Mouse (Mus musculus): Measurements from ENCODE around the gene Ugt1a5. TPM values are rescaled to one million over a fixed set of nuclear protein-coding genes. Genes with fewer than 3 reads are reported as not detected.
A peak's percentile ranks its signal among the peaks of the same experiment; 100 is the strongest.
"Not testable (repeated sequence)": the region's sequence is repeated elsewhere in the genome, so short reads cannot be mapped to it uniquely, and the experiment has no call there.

Gene Ugt1a5
- polyA plus RNA-seq, 1 experiment from 2014 or later, result not detected

- no peaks in the 10 kb centered on the region for H3K27me3 ChIP-seq (ENCODE audit: low read depth, poor library complexity, severe bottlenecking)
- H3K4me3 ChIP-seq, result no peak overlapping the region
- peaks cover 34% of the 10 kb centered on the region for H3K9me3 ChIP-seq (replicated peaks)
- no peak overlapping the region for H3K27ac ChIP-seq
- no peaks in the 10 kb centered on the region for H3K4me1 ChIP-seq
- peak; percentile 35 for DNase-seq (ENCODE audit: low spot score)
- H3K36me3 ChIP-seq, result no peaks in the 10 kb centered on the region
- WGBS, result 19% methylated on average over 1 of the region's 1 CpGs
Measured at GRCm38 (mm10) chr1:88219054-88219453, 53.2 kb downstream of the Ugt1a5 start.

DNA sequence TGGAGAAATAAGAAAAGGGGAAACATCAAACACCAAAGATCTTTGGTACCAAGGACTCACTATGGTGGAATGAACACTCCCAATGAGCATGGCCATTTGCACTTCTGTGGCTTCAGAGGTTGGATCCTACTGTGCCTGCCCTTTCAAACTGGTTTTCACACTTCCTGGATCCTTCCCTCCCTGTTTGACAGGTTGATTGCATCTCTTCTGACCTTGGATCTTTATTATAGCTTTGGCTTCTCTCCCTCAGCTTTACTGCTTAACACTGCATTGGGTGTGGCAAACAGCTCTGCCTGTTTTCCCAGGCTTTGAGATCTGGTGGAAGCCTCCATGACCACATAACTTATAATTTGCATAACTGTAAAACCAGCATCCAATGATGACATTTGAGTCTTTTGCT is 54.5 kb downstream of the Ugt1a5 start:
- no peak overlapping the region for H3K27ac ChIP-seq
- no peaks in the 10 kb centered on the region for H3K27me3 ChIP-seq (ENCODE audit: low read depth, poor library complexity, severe bottlenecking)
- H3K4me3 ChIP-seq, result no peak overlapping the region
- no peaks in the 10 kb centered on the region for H3K36me3 ChIP-seq
- H3K9me3 ChIP-seq (replicated peaks), result peaks cover 24% of the 10 kb centered on the region
- DNase-seq (ENCODE audit: low spot score), result peak; percentile 38
- H3K4me1 ChIP-seq, result no peaks in the 10 kb centered on the region

DNA sequence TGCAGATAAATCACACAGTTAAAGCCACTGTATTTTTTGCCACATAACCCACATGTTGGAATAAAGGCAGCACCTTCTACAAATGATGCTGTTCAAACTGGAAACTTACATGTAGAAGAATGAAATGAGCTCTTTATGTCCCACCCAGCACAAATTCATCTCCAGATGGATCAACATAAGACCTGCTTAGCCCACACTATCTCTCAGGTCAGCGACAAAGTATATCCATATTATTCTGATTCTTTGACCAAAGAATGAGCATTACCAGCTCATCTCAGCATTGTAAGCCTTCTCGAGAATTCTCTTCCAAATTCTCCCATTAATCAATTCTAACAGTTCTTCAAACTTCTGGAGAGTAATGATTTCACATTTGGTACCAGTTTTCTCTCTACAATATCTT is 56.4 kb downstream of the Ugt1a5 start:
- Histone ChIP-seq H3K27me3 (ENCODE audit: low read depth, poor library complexity, severe bottlenecking) (no peaks in the 10 kb centered on the region), H3K4me1 (no peaks in the 10 kb centered on the region), H3K4me3 (no peak overlapping the region), H3K27ac (no peak overlapping the region), H3K36me3 (no peaks in the 10 kb centered on the region), H3K9me3 (replicated peaks) (peaks cover 27% of the 10 kb centered on the region)
- 62% methylated on average over 2 of the region's 2 CpGs for WGBS
- no peak for DNase-seq (ENCODE audit: low spot score)

GRCm38 (mm10) chr1:88223011-88223515 is 57.3 kb downstream of the Ugt1a5 start:
- DNase-seq (ENCODE audit: low spot score), result peak; percentile 38
- not testable (repeated sequence) for H3K4me1 ChIP-seq; H3K27me3 ChIP-seq (ENCODE audit: low read depth, poor library complexity, severe bottlenecking); H3K4me3 ChIP-seq; H3K27ac ChIP-seq; H3K36me3 ChIP-seq
- H3K9me3 ChIP-seq (replicated peaks), result peaks cover 29% of the 10 kb centered on the region

GRCm38 (mm10) chr1:88223591-88223990 is 57.8 kb downstream of the Ugt1a5 start:
- Histone ChIP-seq H3K4me1 (no peaks in the 10 kb centered on the region), H3K36me3 (no peaks in the 10 kb centered on the region), H3K27ac (no peak overlapping the region), H3K27me3 (ENCODE audit: low read depth, poor library complexity, severe bottlenecking) (no peaks in the 10 kb centered on the region), H3K4me3 (no peak overlapping the region), H3K9me3 (replicated peaks) (peaks cover 33% of the 10 kb centered on the region)
- DNase-seq (ENCODE audit: low spot score), result peak; percentile 35
- WGBS, result 58% methylated on average over 1 of the region's 1 CpGs

- Histone ChIP-seq H3K27me3 (ENCODE audit: low read depth, poor library complexity, severe bottlenecking) (no peaks in the 10 kb centered on the region), H3K9me3 (replicated peaks) (peaks cover 39% of the 10 kb centered on the region), H3K4me3 (no peak overlapping the region), H3K4me1 (no peaks in the 10 kb centered on the region), H3K27ac (no peak overlapping the region), H3K36me3 (no peaks in the 10 kb centered on the region)
- peak; percentile 36 for DNase-seq (ENCODE audit: low spot score)
- whole genome bisulfite sequencing, result 77% methylated on average over 2 of the region's 2 CpGs
Measured at GRCm38 (mm10) chr1:88224029-88224776, 58.4 kb downstream of the Ugt1a5 start.

- DNase-seq (ENCODE audit: low spot score), result peak; percentile 28
- WGBS, result 38% methylated on average over 2 of the region's 2 CpGs
- not testable (repeated sequence) for H3K27me3 ChIP-seq (ENCODE audit: low read depth, poor library complexity, severe bottlenecking); H3K4me3 ChIP-seq; H3K27ac ChIP-seq; H3K36me3 ChIP-seq; H3K4me1 ChIP-seq
- H3K9me3 ChIP-seq (replicated peaks), result peaks cover 50% of the 10 kb centered on the region
Measured at GRCm38 (mm10) chr1:88225301-88225700, 59.5 kb downstream of the Ugt1a5 start.

DNA sequence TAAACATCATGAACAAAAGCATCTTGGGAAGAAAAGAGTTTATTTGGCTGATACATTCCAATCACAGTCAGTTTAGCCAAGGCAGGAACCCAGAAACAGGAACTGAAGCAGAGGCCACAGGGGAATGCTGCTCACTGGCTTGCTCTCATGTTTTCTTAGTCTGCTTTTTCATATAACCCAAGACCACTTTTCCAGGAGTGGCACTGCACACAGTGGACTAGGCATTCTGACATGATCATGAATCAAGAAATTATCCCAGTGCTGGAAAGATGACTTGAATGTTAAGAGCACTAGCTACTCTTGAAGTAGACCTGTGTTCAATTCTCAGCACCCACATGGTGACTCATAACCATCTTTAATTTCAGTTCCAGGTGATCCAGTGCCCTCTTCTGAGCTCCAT is 59.9 kb downstream of the Ugt1a5 start:
- H3K27me3 ChIP-seq (ENCODE audit: low read depth, poor library complexity, severe bottlenecking), result no peaks in the 10 kb centered on the region
- H3K9me3 ChIP-seq (replicated peaks), result peaks cover 54% of the 10 kb centered on the region
- H3K27ac ChIP-seq, result no peak overlapping the region
- H3K36me3 ChIP-seq, result no peaks in the 10 kb centered on the region
- no peak overlapping the region for H3K4me3 ChIP-seq
- no peaks in the 10 kb centered on the region for H3K4me1 ChIP-seq
- peak; percentile 29 for DNase-seq (ENCODE audit: low spot score)

DNA sequence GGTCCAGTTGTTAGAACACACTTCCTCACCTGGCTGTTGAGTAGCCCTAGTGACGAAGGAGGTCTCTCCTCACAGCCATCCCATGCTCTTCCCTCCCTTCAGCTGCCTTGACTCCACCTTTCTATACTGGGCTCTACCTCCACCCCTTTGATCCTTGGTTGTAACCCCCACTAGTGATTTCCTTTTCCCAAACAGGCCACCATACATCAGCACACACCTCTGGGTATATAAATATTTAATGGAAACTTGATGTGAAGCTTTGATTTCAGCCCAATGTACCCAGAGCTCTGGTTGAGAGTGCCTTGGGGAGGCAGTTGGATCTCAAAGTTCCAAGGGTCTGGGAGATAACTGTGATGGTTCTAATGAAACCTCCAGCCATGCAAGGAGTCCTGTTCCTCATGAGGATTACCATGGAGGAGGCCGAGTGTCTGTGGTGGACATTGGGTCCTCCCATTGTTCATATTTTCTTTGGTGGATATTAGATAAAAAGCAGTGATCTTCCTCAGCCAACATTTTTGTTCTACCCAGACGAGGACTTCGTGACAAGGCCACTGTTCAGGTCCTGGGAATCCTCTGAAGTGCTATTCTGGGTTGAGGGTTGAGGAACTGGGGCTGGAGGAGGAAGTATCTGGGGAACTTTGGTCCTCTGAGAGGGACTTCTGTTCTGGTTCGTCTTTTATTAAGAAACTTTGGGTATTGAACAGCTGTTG is 61.0 kb downstream of the Ugt1a5 start, which contains the start of gene Mroh2a:
Gene Mroh2a, plus strand, starts transcription at position 317 of the 710 bp plus-strand sequence.
- no peaks in the 10 kb centered on the region for H3K27me3 ChIP-seq (ENCODE audit: low read depth, poor library complexity, severe bottlenecking)
- WGBS, result 60% methylated on average over 5 of the region's 5 CpGs
- H3K36me3 ChIP-seq, result no peaks in the 10 kb centered on the region
- peaks cover 63% of the 10 kb centered on the region for H3K9me3 ChIP-seq (replicated peaks)
- H3K27ac ChIP-seq, result no peak within 1 kb of the TSS
- peak; percentile 30 for DNase-seq (ENCODE audit: low spot score)
- H3K4me1 ChIP-seq, result no peaks in the 10 kb centered on the region
- H3K4me3 ChIP-seq, result no peak within 1 kb of the TSS

- no peak overlapping the region for H3K27ac ChIP-seq
- DNase-seq (ENCODE audit: low spot score), result peak; percentile 27
- H3K4me3 ChIP-seq, result no peak overlapping the region
- H3K27me3 ChIP-seq (ENCODE audit: low read depth, poor library complexity, severe bottlenecking), result no peaks in the 10 kb centered on the region
- 64% methylated on average over 2 of the region's 2 CpGs for WGBS
- no peaks in the 10 kb centered on the region for H3K4me1 ChIP-seq
- H3K9me3 ChIP-seq (replicated peaks), result peaks cover 70% of the 10 kb centered on the region
- no peaks in the 10 kb centered on the region for H3K36me3 ChIP-seq
Measured at GRCm38 (mm10) chr1:88227482-88227881, 61.7 kb downstream of the Ugt1a5 start.

- WGBS, result 70% methylated on average over 7 of the region's 7 CpGs
- Histone ChIP-seq H3K4me3 (no peak overlapping the region), H3K9me3 (replicated peaks) (peaks cover 73% of the 10 kb centered on the region), H3K4me1 (no peaks in the 10 kb centered on the region), H3K27me3 (ENCODE audit: low read depth, poor library complexity, severe bottlenecking) (no peaks in the 10 kb centered on the region), H3K27ac (no peak overlapping the region), H3K36me3 (no peaks in the 10 kb centered on the region)
- DNase-seq (ENCODE audit: low spot score), result no peak
Measured at GRCm38 (mm10) chr1:88228121-88228520, 62.3 kb downstream of the Ugt1a5 start.

GRCm38 (mm10) chr1:88229566-88229965 is 63.8 kb downstream of the Ugt1a5 start:
- 87% methylated on average over 3 of the region's 3 CpGs for WGBS
- Histone ChIP-seq H3K9me3 (replicated peaks) (peaks cover 85% of the 10 kb centered on the region), H3K27ac (no peak overlapping the region), H3K27me3 (ENCODE audit: low read depth, poor library complexity, severe bottlenecking) (no peaks in the 10 kb centered on the region), H3K4me3 (no peak overlapping the region), H3K36me3 (no peaks in the 10 kb centered on the region), H3K4me1 (no peaks in the 10 kb centered on the region)
- DNase-seq (ENCODE audit: low spot score), result no peak

GRCm38 (mm10) chr1:88229986-88230385 is 64.2 kb downstream of the Ugt1a5 start:
- no peak overlapping the region for H3K27ac ChIP-seq
- 89% methylated on average over 5 of the region's 5 CpGs for WGBS
- H3K4me3 ChIP-seq, result no peak overlapping the region
- peaks cover 89% of the 10 kb centered on the region for H3K9me3 ChIP-seq (replicated peaks)
- H3K27me3 ChIP-seq (ENCODE audit: low read depth, poor library complexity, severe bottlenecking), result no peaks in the 10 kb centered on the region
- no peaks in the 10 kb centered on the region for H3K36me3 ChIP-seq
- no peak for DNase-seq (ENCODE audit: low spot score)
- H3K4me1 ChIP-seq, result no peaks in the 10 kb centered on the region
